ENCODE assay signal across 19 mouse cellular contexts in genomic region chr13:48637706-48638105, GRCm38 (mm10). TPM values are rescaled to one million over a fixed set of nuclear protein-coding genes. Genes with fewer than 3 reads are reported as not detected.
"Had no signal": no experiment of that assay in that cellular context is flagged by ENCODE, and none has a peak within 500 bp of the region (broad histone marks: within the 10 kb centered on the region; RNA-seq: fewer than 3 reads in every experiment).

No protein-coding gene starts in this region.

- H3K4me1 ChIP-seq: hindbrain, embryonic 15.5 days; limb, embryonic 13.5 days; midbrain, embryonic 12.5 days; neural tube, embryonic 15.5 days had no signal

- H3K27me3 ChIP-seq: hindbrain, embryonic 15.5 days; limb, embryonic 13.5 days; midbrain, embryonic 12.5 days; neural tube, embryonic 15.5 days had no signal

- H3K27ac ChIP-seq: hindbrain, embryonic 15.5 days; limb, embryonic 13.5 days; liver, embryonic 14.5 days; midbrain, embryonic 12.5 days; neural tube, embryonic 15.5 days had no signal

- DNase-seq: left cerebral cortex, postnatal 4 days; lung, adult 18-20 months; lung, postnatal 4 days; right cerebral cortex, adult 18-20 months; right cerebral cortex, postnatal 25 days; thymus, postnatal 36 days had no signal

- H3K36me3 ChIP-seq: hindbrain, embryonic 15.5 days; limb, embryonic 13.5 days; midbrain, embryonic 12.5 days; neural tube, embryonic 15.5 days had no signal

- H3K4me2 ChIP-seq: hindbrain, embryonic 15.5 days; limb, embryonic 13.5 days; midbrain, embryonic 12.5 days; neural tube, embryonic 15.5 days had no signal

- ATAC-seq: intestine, postnatal 0 days; lung, postnatal 0 days had no signal

- H3K9ac ChIP-seq: hindbrain, embryonic 15.5 days; limb, embryonic 13.5 days; liver, embryonic 14.5 days; midbrain, embryonic 12.5 days; neural tube, embryonic 15.5 days had no signal

- H3K9me3 ChIP-seq: hindbrain, embryonic 15.5 days; limb, embryonic 13.5 days; midbrain, embryonic 12.5 days; neural tube, embryonic 15.5 days had no signal

- H3K4me3 ChIP-seq: hindbrain, embryonic 15.5 days; limb, embryonic 13.5 days; midbrain, embryonic 12.5 days; myocyte; neural tube, embryonic 15.5 days had no signal

RNA-seq across cellular contexts. Expression of gene Barx1, which starts 25.1 kb away (rescaled TPM):
- total RNA-seq: layer of hippocampus, adult 18-20 months; layer of hippocampus, postnatal 10 days; left cerebral cortex, postnatal 4 days; liver, adult 2 months; megakaryocyte, adult 5-6 weeks had no signal
- polyA plus RNA-seq: hindbrain, embryonic 15.5 days; liver, adult 2 months; lung, postnatal 0 days; myocyte; neural tube, embryonic 11.5 days had no signal
